Mouse (Mus musculus) adrenal gland, postnatal 4 days (tissue): ENCODE data around the gene Nudt8. TPM values are rescaled to one million over a fixed set of nuclear protein-coding genes. Genes with fewer than 3 reads are reported as not detected.
"Not testable (repeated sequence)": the region's sequence is repeated elsewhere in the genome, so short reads cannot be mapped to it uniquely, and the experiment has no call there.

Experiments
- DNase-seq, 2 experiments: peaks; one replicate each; pipeline ENCODE4 v3.0.0; 2021 to 2022; ENCODE audit warnings: low spot score in 2 of 2, mixed read lengths in 2 of 2
- long read RNA-seq, 2 experiments: library from polyadenylated mRNA; stranded (forward); transcript quantifications; one replicate each; pipeline ENCODE4 v2.0.0; 2021
- total RNA-seq, 2 experiments: library from RNA; stranded (reverse); gene quantifications; 2 replicates each; pipeline ENCODE4 v1.2.3; 2021

The Nudt8 gene
- total RNA-seq = 10 to 100 TPM; 21.7 to 21.9 TPM
- long read RNA-seq, experiment 1, transcript Nudt8-201 (4 exons, 787 nt) = major isoform, 21 of 24 reads
- long read RNA-seq, experiment 1, partial matches to known transcripts = 0 of 24 reads
- long read RNA-seq, experiment 1, other reads (novel, unspliced or antisense) = 1 of 24 reads
- long read RNA-seq, experiment 2, transcript Nudt8-201 (4 exons, 787 nt) = major isoform, 12 of 15 reads
- long read RNA-seq, experiment 2, partial matches to known transcripts = 0 of 15 reads
- long read RNA-seq, experiment 2, other reads (novel, unspliced or antisense) = 2 of 15 reads

DNA sequence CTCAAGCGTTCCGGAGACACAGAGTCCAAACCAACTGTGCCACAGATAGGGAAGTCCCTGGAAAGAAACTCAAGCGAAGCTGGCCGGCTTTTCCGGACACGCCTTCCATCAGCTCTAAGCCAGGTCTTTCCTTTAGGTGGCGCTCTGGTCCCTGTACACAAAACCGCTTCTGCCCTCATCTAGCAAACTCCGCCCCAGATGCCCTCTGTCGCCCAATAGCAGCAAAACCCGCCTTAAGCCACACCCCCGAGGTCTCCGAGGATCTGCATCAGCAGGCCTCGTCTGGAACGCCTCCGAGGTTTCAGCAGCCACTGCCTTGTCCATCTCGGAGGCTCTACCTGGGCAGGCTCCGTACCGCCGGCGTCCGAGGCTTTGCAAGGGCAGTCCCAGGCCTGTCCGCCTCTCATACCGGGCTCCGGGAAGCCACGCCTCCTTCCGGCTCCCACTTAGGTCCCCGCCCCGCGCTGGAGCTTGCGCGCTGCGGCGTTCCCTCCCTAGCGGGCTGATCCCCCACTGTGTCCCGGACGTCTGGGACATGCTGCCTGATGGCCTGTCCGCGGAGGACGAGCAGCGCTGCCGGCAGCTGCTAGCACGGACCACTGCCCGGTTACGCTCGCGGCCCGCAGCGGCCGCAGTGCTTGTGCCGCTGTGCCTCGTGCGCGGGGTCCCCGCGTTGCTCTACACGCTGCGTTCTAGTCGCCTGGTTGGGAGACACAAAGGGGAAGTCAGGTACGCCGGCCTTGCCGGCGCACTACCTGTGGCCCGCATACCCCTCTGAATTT lies at the start of gene Nudt8, which contains the start of gene Gm49405:
Nudt8 (plus strand) TSS at position 462 of the 782 bp plus-strand sequence.
Gm49405 (plus strand) TSS at position 508 of the 782 bp plus-strand sequence.
- DNase-seq = peak; percentile 71 to 92

DNA sequence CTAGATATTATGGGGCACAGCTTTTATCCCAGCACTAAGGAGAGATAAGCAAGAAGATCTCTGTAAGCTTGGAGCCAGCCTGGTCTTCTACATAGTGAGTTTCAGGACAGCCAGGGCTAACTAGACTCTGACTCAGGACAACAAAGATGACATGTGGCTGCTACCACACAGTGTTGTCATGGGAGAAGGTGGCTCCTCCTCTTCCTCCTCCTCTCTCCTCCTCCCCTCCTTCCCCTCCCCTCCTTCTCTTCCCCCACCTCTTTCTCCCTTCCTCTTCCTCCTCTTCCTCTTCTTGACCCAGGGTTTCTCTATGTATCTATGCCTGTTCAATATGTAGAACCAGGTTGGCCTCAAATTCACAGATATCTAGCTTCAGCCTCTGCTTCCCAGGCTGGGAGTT lies 48.9 kb upstream of the Nudt8 start:
- no peak for DNase-seq

DNA sequence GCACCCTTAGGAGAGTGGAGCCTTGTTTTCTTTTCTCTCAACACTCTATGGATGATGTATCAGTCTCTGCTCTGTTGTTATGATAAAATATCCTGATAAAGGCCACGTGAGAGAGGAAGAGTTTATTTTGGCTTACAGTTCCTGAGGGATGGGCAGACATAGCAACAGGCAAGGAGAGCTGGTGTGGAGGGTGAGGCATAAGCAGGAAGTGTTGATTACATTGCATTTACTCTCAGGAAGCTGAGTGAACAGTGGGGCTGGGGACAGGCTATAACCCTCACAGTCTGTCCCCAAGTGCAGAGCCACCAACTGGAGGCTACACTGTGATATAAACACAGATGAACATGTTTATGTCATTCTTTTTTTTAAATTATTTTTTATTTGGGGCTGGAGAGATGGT lies 48.3 kb upstream of the Nudt8 start:
- DNase-seq = no peak

DNA sequence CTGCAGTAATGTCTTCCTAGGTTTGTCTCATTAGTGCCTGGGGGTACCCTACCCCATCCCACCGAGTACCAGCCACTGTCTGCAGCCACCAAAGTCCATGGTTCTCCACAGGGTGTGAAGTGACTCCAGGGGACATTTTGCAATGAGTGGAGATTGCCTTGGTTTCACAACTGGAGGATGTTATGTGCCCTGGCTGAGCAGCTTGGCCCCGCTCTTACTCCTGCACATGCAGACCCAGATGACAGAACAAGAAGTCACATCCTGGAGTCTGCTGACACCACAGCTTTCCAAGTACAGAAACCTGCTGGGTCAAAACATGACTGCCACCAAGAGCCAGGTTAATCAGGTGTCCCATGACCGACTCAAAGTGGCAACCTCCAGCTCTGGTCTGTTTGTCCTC lies 45.3 kb upstream of the Nudt8 start:
- DNase-seq = no peak

DNA sequence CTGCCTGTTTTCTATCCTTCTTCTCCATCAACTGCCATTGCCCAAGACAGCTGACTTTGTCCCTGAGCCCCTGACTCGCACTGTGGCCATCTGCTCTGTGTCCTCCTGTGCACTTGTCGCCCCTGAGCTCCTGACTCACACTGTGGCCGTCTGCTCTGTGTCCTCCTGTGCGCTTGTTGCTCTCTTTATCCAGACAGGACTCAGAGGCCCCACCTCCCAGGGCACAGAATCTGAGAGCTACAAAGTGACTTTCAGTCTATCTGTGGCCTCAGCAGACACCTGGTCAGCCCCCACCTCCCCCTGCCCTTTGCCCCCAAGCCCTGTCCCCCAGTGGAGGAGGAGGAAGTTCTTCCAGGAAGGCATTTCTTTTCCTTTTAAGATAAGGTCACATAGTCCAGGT lies 44.6 kb upstream of the Nudt8 start:
- DNase-seq = no peak

DNA sequence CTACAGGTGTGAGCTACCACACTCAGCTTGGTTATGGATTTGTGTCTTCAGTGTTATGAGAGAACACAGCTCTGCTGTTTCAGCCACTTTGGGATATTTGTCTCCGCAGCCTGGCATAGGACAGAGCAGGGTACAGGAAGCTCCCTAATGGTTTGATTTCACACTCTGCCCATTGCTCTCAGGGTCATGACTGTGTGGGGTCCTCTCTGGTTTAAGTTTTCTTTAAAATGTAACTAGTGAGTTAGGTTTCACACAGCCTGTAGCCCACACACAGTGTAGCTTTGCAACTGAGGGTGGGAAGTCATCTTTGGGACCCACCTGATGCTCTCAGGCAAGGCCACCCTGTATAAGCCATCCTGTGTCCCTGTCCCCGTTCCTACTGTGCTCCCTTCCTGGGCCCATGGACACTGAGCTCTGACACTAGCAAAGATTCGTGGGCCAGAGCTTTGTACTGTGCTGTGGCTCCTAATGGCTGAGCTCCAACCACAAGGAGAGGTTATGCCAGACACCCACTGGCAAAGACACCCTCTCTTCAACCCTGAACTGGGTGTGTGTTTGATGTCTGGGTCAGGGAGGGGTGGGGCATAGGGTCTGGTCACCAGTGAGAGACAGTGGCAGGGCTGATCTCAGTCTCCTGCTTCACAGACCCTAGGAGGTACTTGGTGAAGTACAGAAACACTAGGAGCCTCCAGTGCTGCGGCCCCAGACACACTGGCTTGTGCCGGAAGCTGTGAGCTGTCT lies 42.9 kb upstream of the Nudt8 start:
- not testable (repeated sequence) for DNase-seq

DNA sequence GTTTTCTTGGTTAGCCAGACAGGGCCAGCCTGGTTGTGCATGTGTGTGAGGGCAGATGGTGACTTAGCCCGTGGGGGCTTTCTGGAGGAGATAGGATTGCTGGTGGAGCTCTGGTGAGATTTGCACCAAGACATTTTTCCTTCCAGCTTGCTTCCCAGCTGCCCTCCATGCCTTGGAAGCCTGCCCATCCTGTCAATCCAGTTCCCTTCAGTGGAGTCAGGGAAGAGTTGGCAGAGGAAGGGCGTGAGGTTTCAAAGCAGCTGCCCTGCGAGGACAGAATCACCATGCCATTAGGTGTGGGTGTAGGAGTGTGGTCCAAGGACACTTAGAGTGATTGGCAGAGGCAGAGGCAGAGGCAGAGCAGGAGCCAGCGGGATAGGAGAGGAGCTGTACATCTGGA lies 41.9 kb upstream of the Nudt8 start, which contains the start of gene Aldh3b3:
Aldh3b3 (plus strand) TSS at position 176 of the 400 bp plus-strand sequence.
- DNase-seq = no peak

DNA sequence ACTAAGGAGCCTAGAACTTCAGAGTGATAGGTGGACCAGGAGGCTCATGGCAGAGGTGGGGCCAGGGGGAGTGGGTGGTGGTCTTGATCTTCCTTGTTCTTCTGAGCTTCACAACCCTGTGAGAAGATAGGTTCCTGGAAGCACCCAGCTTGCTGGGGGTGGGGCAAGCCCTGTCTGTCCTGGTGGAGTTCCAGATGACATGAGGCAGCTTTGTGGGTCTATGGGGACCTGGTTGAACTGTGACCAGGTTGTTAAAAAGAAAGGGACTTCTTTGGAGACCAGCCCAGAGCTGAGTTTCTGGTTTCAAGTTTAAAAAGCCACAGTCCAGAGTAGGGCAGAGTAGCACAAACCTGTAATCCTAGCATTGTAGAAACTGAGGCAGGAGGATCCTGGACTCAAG lies 41.4 kb upstream of the Nudt8 start:
- DNase-seq = no peak

DNA sequence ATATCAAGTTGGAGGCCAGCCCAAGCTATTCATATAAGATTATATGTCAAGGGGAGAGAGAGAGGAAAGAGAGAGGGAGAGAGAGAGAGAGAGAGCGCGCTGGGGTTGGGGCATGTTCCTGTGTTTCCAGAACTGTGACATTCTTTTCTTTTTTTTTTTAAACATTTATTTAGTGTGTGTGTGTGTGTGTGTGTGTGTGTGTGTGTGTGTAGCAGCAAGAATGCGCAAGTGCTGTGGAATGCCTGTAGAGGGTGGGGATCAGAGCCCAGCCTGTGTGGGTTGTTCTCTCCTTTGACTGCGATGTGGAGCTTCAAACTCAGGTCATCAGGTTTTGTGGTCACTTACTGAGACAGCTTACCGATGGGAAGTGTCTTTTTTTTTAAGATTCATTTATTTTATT lies 40.2 kb upstream of the Nudt8 start:
- DNase-seq = no peak

DNA sequence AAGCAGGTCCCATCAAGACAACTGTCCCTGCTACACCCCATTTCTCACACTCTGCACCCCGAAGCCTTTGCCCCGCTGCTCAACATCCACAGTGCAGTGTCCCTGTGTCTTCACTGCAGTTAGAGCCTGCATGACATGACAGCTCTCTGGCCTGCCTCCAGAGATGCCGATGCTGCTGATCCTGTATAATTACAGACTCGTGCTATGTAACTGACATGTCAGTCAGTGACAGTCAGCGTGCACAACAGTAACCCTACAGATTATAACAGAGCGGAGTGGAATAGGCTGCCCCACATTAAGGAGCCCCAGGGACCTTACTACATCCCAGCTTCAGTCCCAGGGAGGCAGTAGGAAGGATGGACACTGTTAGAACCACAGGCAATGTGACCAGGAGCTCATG lies 38.6 kb upstream of the Nudt8 start:
- not testable (repeated sequence) for DNase-seq

DNA sequence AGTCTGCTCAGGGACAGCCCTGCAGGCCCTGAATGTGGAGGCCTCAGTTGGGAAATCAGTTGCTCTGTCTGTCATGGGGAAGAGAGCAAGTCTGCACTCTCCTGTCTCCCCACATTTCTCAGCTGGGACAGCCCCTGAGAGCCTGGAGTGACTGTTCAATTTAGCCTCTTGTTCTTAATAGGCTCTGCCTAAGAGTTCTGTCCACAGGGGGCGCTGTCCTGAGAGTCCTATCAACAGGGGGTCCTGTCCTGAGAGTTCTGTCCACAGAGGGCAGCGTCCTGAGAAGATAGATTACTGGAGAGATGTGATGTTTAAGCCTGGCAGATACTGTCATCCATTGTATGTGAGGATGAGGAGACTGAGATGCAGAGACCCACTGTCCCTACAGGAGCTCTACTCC lies 37.9 kb upstream of the Nudt8 start:
- DNase-seq = no peak

DNA sequence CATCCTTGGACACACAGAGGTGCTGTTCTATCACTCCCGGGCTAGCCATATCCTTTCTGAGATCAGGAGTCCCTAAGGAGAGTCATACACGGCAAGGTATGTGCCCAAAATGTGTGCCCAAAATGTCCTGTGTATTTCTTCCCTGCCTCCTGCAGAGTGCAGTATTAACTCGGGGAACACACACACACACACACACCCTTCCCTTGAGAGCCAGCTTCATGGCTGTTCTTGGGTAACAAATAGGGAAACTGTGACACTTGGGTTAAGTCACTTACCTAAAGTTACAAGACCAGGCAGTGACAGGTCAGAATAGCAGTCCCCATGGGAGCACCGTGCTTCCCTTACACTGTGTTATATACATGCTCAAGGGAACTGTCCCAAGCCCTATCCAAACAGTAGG lies 36.4 kb upstream of the Nudt8 start:
- no peak for DNase-seq

DNA sequence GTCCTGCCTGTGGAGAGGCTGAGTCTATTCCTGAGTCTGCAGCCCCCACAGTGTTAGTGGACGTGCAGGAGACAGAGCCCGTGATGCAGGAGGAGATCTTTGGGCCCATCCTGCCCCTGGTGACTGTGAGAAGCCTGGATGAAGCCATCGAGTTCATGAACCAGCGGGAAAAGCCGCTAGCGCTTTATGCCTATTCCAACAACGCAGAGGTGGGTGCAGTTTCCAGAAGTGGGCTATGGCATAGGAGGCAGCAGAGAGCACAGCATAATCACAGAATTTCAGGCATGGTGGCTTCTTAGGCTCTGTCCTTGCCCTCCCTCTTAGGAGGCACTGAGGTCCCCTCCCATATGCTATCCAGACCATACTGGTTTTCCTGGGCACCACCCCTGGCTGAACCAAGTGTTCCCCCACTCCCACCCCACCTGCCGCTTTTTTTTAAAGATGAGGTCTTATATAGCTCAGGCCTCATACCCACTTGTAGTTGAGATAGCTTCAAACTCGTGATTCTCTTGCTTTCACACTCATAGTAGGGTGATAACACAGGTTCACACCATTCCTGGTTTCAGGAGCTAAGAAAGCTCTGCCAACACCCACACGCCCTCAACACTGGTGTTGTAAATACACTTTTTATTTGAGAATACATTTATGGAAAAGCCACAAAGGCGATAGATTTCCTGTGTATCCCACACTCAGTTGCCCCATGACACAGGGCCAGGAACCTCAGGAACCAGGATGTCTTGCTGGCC lies 33.9 kb upstream of the Nudt8 start:
- no peak for DNase-seq

DNA sequence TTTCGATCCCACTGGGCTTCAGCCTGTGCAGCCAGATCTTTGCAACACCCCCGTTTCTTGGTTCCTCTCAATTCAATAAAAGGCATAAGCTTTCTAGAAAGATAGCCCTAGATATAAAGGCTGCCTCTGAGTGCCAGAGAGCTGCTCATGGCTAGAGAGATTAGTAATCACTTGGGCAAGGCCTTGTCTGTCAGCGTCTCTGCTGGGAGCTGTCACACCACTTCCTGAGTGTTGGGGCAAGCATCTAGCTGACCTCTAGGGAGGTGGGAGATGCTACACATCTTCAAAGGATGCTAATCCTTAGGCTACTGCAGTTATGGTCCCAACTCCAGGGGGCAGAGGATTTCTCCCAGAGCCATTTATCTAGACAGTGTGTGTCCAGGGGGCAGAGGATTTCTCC lies 33.1 kb upstream of the Nudt8 start:
- DNase-seq = no peak

DNA sequence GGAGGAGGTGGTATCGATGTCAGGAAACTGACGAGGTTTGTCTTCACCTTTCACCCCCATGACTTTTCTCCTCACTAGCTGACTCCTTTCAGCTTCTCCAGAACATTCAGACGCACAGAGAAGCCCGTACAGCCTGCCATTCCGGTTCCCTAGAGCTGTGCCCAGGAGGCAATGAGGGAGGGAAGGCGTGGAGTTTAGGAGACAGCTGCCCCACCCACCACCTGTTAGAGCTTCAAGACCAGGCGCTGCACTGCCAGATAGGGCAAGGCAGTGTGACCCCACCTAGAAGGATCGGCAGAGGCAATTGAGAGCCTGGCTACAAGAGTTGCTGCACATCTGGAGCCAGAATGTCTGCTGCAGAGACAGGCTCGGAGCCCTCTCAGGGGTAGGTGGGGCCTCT lies 28.2 kb upstream of the Nudt8 start, which contains the start of gene Aldh3b2:
Aldh3b2 (plus strand) TSS at position 100 of the 400 bp plus-strand sequence.
- no peak for DNase-seq

DNA sequence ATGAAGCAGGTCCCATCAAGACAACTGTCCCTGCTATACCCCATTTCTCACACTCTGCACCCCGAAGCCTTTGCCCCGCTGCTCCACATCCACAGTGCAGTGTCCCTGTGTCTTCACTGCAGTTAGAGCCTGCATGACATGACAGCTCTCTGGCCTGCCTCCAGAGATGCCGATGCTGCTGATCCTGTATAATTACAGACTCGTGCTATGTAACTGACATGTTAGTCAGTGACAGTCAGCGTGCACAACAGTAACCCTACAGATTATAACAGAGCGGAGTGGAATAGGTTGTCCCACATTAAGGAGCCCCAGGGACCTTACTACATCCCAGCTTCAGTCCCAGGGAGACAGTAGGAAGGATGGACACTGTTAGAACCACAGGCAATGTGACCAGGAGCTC lies 25.8 kb upstream of the Nudt8 start:
- DNase-seq = not testable (repeated sequence)

DNA sequence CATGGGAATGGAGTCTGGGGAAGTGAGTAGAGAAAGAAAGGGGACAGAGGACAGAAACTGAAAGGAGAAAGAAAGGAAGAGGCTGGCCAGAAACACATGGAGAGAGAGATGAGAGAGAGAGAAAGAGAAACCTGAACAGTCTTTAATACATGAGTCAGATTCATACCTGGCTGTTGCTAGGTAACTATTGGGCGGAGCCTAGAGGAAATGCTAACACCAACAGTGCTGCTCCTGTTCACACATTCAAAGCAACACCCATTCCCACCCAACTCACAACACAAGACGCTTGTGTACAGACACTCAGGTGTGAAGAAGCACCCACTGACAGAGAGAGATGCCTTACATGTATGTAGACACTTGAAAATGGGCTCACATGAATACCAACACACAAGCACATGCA lies 24.5 kb upstream of the Nudt8 start:
- no peak for DNase-seq

DNA sequence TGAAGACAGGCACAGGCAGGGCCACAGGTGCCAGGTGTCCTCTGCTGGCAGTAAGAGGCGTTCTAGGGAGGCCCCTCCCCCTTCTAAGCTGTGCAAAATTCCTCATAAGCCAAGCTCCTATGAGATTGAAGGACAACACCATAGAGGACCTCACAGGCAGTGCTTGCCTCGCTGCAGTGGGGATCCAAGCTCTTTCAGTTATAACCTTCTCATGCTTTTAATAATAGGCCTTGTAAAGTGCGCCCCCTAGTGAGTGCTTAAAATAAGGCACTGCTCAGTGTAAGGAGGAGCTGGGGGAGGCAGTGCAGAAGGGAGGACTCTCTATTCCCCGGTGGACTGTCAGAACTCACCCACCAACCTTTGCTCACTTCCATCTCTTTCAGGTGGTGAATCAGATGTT lies 20.1 kb upstream of the Nudt8 start:
- DNase-seq = peak in 1 of 2 experiments; percentile 68

DNA sequence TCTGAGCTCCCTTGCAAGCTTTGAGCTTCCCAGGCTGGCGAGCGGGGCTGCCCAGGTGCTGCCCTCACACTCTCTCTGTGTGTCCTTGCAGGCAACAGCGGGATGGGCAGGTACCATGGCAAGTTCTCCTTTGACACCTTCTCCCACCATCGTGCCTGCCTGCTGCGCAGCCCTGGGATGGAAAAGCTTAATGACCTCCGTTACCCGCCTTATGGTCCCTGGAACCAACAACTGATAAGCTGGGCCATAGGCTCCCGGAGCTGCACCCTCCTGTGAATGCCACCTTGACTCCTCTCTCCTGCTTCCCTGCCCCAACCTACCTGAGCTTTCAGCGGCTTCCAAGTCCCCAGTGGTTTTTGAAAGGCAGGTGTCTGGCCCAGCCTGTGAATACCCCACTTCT lies 19.5 kb upstream of the Nudt8 start:
- DNase-seq = no peak

DNA sequence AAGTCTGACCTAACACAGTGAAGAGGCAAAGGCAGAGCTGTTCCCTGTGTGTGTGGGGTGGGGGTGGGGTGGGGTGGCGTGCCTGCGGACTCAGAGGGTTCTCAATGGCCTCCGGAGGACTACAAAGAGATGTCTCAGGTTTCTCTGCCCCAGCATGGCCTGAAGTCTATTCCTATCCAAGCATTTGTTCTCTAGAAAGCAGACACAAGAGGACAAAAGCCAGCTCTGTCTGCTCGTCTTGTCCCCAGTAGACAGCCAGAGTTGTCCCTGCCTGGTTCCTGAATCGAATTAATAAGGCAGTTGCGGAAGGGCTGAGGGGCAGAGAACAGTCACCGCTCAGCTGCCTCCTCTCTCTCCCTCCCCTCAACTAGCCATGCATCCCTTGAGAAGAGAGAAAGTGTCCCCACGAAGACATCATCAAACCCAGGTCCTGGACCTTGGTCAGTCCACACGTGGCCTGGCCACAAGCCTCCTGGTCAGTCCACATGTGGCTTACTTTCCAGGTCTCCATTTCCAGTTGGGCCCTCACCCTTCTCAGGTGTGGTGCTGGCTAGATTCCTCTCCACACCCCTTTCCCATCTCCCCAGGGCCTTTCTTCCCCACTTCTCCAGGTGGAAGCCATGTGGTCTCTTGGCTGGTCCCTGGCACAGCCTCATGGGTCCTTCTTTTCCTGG lies 16.7 kb upstream of the Nudt8 start:
- DNase-seq = no peak
